Mouse (Mus musculus): ENCODE results near the gene Gmnn. TPM values are rescaled to one million over a fixed set of nuclear protein-coding genes. Genes with fewer than 3 reads are reported as not detected.
A peak's percentile ranks its signal among the peaks of the same experiment; 100 is the strongest.

Gene Gmnn
- polyA plus RNA-seq, 1 experiment from 2014 or later = 20.1 TPM

DNA sequence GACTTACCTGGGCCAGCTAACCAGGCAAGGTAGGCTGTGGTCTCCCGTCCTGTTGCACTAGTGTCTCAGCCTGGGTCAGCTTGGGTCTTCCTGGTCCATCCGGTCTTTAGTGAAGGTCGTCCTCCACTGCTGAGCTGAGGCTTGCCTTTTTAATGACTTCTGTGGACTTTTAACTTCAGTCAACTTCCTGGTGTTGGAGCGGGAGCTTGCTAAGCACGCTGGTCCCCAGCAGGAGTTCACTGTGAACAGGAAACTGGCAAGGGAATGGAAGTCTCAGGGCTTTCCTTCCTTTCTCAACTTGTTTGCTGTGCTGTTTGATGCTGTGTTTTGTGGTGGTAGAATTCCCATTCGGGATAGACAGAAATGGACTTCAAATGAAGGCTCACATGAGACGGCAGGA is 44.0 kb downstream of the Gmnn start:
- no peak for ATAC-seq
- peaks cover 11% of the 10 kb centered on the region; the same call in 1 of the 2 replicates for H3K36me3 ChIP-seq (ENCODE audit: control insufficient read depth, insufficient read depth, low read length)
- WGBS = 83% methylated on average over 7 of the region's 7 CpGs
- no peak overlapping the region for H3K9ac ChIP-seq (ENCODE audit: low read depth, low read length)
- H3K4me3 ChIP-seq (ENCODE audit: low read length) = no peak overlapping the region
- no peak overlapping the region for H3K27ac ChIP-seq (ENCODE audit: low read depth, low read length)
- no peak overlapping the region for H3K4me2 ChIP-seq (ENCODE audit: low read length)
- H3K27me3 ChIP-seq (replicated peaks; ENCODE audit: control insufficient read depth, insufficient read depth, low read length) = no peaks in the 10 kb centered on the region
- no peaks in the 10 kb centered on the region for H3K9me3 ChIP-seq (ENCODE audit: control insufficient read depth, low read length)
- peaks cover 2% of the 10 kb centered on the region; the same call in 1 of the 2 replicates for H3K4me1 ChIP-seq (ENCODE audit: control insufficient read depth, insufficient read depth, low read depth, low read length)

- ATAC-seq = no peak
- no peak overlapping the region for H3K4me2 ChIP-seq (ENCODE audit: low read length)
- no peak overlapping the region for H3K4me3 ChIP-seq (ENCODE audit: low read length)
- no peak overlapping the region for H3K27ac ChIP-seq (ENCODE audit: low read depth, low read length)
- peaks cover 11% of the 10 kb centered on the region; the same call in 1 of the 2 replicates for H3K36me3 ChIP-seq (ENCODE audit: control insufficient read depth, insufficient read depth, low read length)
- H3K9me3 ChIP-seq (ENCODE audit: control insufficient read depth, low read length) = no peaks in the 10 kb centered on the region
- H3K4me1 ChIP-seq (ENCODE audit: control insufficient read depth, insufficient read depth, low read depth, low read length) = peaks cover 2% of the 10 kb centered on the region; the same call in 1 of the 2 replicates
- H3K9ac ChIP-seq (ENCODE audit: low read depth, low read length) = no peak overlapping the region
- no peaks in the 10 kb centered on the region for H3K27me3 ChIP-seq (replicated peaks; ENCODE audit: control insufficient read depth, insufficient read depth, low read length)
- 85% methylated on average over 9 of the region's 9 CpGs for WGBS
These were observed 45.3 kb downstream of the Gmnn start for GRCm38 (mm10) chr13:24716441-24716840.

DNA sequence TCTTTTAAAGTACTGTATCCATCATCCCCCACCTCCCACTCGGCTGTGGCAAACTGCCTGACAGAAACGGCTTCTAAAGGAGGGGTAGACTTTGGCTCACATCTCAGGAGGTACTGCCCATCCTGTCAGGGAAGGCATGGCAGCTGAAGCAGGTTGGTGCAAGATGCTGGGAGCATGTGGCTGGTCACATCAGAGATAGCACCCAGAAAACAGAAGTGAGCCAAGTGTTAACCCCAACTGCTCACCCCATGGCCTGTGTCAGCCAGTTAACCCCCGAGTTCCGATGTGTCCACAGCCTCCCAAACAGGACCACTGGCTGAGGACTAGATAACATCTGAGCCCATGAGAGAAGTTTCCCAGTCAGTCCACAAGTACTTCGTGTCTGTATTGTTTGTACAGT is 46.1 kb downstream of the Gmnn start:
- Histone ChIP-seq H3K27ac (ENCODE audit: low read depth, low read length) (no peak overlapping the region), H3K36me3 (ENCODE audit: control insufficient read depth, insufficient read depth, low read length) (peaks cover 11% of the 10 kb centered on the region; the same call in 1 of the 2 replicates), H3K4me3 (ENCODE audit: low read length) (no peak overlapping the region), H3K9me3 (ENCODE audit: control insufficient read depth, low read length) (no peaks in the 10 kb centered on the region), H3K27me3 (replicated peaks; ENCODE audit: control insufficient read depth, insufficient read depth, low read length) (no peaks in the 10 kb centered on the region), H3K4me1 (ENCODE audit: control insufficient read depth, insufficient read depth, low read depth, low read length) (peaks cover 2% of the 10 kb centered on the region; the same call in 1 of the 2 replicates), H3K4me2 (ENCODE audit: low read length) (no peak overlapping the region), H3K9ac (ENCODE audit: low read depth, low read length) (no peak overlapping the region)
- no peak for ATAC-seq
- WGBS = 40% methylated on average over 5 of the region's 5 CpGs

DNA sequence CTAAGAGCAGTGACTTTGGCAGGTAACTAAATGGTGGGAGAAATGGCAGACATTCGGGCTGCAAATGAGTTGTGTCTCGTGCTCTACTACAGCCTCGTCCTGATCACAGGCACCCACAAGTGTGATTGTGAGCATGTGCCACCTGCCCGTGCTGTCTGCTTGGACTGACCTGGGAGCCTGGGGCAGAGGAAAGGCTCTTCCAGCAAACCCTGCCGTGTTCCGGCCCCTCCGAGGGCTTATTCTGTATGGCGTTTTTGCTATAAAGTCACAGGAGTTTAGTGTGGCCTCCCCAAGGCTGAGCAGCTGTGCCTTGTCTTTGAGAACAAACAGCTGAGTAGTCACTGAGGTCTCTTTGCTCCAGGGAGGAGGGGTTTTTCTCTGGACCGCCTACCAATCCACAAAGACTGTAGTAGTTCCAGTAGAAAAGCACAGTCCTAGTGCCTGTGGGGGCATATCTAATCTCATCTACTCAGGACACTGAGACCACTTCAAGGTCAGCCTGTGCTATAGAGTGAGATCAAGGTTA is 47.3 kb downstream of the Gmnn start:
- no peak overlapping the region for H3K9ac ChIP-seq (ENCODE audit: low read depth, low read length)
- WGBS = 65% methylated on average over 9 of the region's 9 CpGs
- no peak overlapping the region for H3K4me2 ChIP-seq (ENCODE audit: low read length)
- ATAC-seq = no peak
- H3K4me1 ChIP-seq (ENCODE audit: control insufficient read depth, insufficient read depth, low read depth, low read length) = peaks cover 2% of the 10 kb centered on the region; the same call in 1 of the 2 replicates
- H3K27ac ChIP-seq (ENCODE audit: low read depth, low read length) = no peak overlapping the region
- H3K36me3 ChIP-seq (ENCODE audit: control insufficient read depth, insufficient read depth, low read length) = peaks cover 11% of the 10 kb centered on the region; the same call in 1 of the 2 replicates
- no peaks in the 10 kb centered on the region for H3K9me3 ChIP-seq (ENCODE audit: control insufficient read depth, low read length)
- no peaks in the 10 kb centered on the region for H3K27me3 ChIP-seq (replicated peaks; ENCODE audit: control insufficient read depth, insufficient read depth, low read length)
- H3K4me3 ChIP-seq (ENCODE audit: low read length) = no peak overlapping the region

GRCm38 (mm10) chr13:24713434-24714000 is 48.2 kb downstream of the Gmnn start:
- H3K27ac ChIP-seq (ENCODE audit: low read depth, low read length) = no peak overlapping the region
- ATAC-seq = peak; percentile 91
- no peaks in the 10 kb centered on the region for H3K9me3 ChIP-seq (ENCODE audit: control insufficient read depth, low read length)
- peak overlapping the region; percentile 8; the same call in 1 of the 2 replicates for H3K4me3 ChIP-seq (ENCODE audit: low read length)
- H3K4me1 ChIP-seq (ENCODE audit: control insufficient read depth, insufficient read depth, low read depth, low read length) = peaks cover 2% of the 10 kb centered on the region; the same call in 1 of the 2 replicates
- H3K27me3 ChIP-seq (replicated peaks; ENCODE audit: control insufficient read depth, insufficient read depth, low read length) = no peaks in the 10 kb centered on the region
- 7% methylated on average over 16 of the region's 16 CpGs for whole genome bisulfite sequencing
- peak overlapping the region; percentile 47 for H3K4me2 ChIP-seq (ENCODE audit: low read length)
- peaks cover 11% of the 10 kb centered on the region; the same call in 1 of the 2 replicates for H3K36me3 ChIP-seq (ENCODE audit: control insufficient read depth, insufficient read depth, low read length)
- 0 out of 2 replicates have a peak overlapping the region, but pooled peaks have one; percentile 11 for H3K9ac ChIP-seq (ENCODE audit: low read depth, low read length)

DNA sequence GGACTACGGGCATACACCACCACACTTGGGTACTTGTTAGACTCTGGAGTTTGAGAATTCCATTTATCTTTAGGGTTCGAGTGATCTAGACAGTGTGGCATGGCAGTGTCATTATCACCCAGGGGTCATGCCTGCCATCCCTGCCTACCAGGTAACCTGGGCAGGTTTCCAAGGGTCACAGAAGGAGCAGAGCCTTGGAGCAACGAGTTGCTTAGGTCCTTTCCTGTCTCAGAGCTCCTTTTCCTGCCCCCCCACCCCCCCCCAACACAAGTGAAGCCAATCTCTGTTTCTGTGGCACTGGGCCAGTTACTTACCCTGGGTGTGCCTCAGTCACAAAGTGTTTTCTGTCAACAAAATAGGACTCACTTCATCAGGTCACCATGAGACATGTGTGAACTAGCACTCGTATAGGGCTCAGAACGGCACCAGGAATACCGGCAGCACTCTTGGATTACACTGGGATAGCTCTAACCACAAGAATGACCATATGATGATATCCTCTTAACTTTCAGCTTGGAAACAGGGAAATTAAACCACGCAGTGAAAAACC is 49.1 kb downstream of the Gmnn start:
- ATAC-seq = no peak
- H3K4me3 ChIP-seq (ENCODE audit: low read length) = no peak overlapping the region
- no peaks in the 10 kb centered on the region for H3K9me3 ChIP-seq (ENCODE audit: control insufficient read depth, low read length)
- no peaks in the 10 kb centered on the region for H3K27me3 ChIP-seq (replicated peaks; ENCODE audit: control insufficient read depth, insufficient read depth, low read length)
- H3K4me2 ChIP-seq (ENCODE audit: low read length) = no peak overlapping the region
- peaks cover 2% of the 10 kb centered on the region; the same call in 1 of the 2 replicates for H3K4me1 ChIP-seq (ENCODE audit: control insufficient read depth, insufficient read depth, low read depth, low read length)
- peaks cover 8% of the 10 kb centered on the region; the same call in 1 of the 2 replicates for H3K36me3 ChIP-seq (ENCODE audit: control insufficient read depth, insufficient read depth, low read length)
- no peak overlapping the region for H3K9ac ChIP-seq (ENCODE audit: low read depth, low read length)
- WGBS = 82% methylated on average over 7 of the region's 7 CpGs
- no peak overlapping the region for H3K27ac ChIP-seq (ENCODE audit: low read depth, low read length)

DNA sequence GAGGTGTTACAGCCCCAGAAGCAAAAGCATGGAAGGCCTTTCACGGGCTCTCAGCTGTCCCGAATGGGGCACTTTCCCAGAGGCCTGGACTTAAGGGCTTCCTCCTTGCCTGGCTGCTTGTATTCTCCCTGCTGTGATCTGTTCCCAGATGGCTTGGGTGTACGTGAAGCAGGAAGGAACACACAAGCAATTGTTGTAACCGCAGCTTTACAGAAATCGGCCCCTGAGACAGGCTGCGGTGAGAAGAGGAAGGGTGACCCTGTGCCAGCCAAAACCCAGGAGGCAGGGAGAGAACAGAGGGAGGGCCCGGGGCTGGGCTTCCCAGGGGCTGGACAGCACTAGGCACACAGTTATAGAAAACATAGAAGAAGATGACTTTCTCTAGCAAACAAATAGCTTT is 50.8 kb downstream of the Gmnn start:
- no peak overlapping the region for H3K4me2 ChIP-seq (ENCODE audit: low read length)
- H3K27ac ChIP-seq (ENCODE audit: low read depth, low read length) = peak overlapping the region; percentile 16; the same call in 1 of the 2 replicates

GRCm38 (mm10) chr13:24709656-24710396 is 51.9 kb downstream of the Gmnn start:
- Histone ChIP-seq H3K9me3 (ENCODE audit: control insufficient read depth, low read length) (no peaks in the 10 kb centered on the region), H3K4me1 (ENCODE audit: control insufficient read depth, insufficient read depth, low read depth, low read length) (peaks cover 2% of the 10 kb centered on the region; the same call in 1 of the 2 replicates), H3K4me3 (ENCODE audit: low read length) (no peak overlapping the region), H3K27ac (ENCODE audit: low read depth, low read length) (no peak overlapping the region), H3K9ac (ENCODE audit: low read depth, low read length) (no peak overlapping the region), H3K4me2 (ENCODE audit: low read length) (no peak overlapping the region), H3K36me3 (ENCODE audit: control insufficient read depth, insufficient read depth, low read length) (peaks cover 12% of the 10 kb centered on the region), H3K27me3 (replicated peaks; ENCODE audit: control insufficient read depth, insufficient read depth, low read length) (no peaks in the 10 kb centered on the region)
- no peak for ATAC-seq
- 67% methylated on average over 12 of the region's 12 CpGs for WGBS

More for the DNA sequence above, 50.8 kb downstream of the Gmnn start:
- WGBS = 54% methylated on average over 7 of the region's 7 CpGs
- no peaks in the 10 kb centered on the region for H3K27me3 ChIP-seq (replicated peaks; ENCODE audit: control insufficient read depth, insufficient read depth, low read length)
- no peak overlapping the region for H3K4me3 ChIP-seq (ENCODE audit: low read length)
- H3K4me1 ChIP-seq (ENCODE audit: control insufficient read depth, insufficient read depth, low read depth, low read length) = peaks cover 2% of the 10 kb centered on the region; the same call in 1 of the 2 replicates
- no peaks in the 10 kb centered on the region for H3K9me3 ChIP-seq (ENCODE audit: control insufficient read depth, low read length)
- no peak for ATAC-seq
- H3K36me3 ChIP-seq (ENCODE audit: control insufficient read depth, insufficient read depth, low read length) = peaks cover 12% of the 10 kb centered on the region; the same call in 1 of the 2 replicates
- H3K9ac ChIP-seq (ENCODE audit: low read depth, low read length) = no peak overlapping the region

DNA sequence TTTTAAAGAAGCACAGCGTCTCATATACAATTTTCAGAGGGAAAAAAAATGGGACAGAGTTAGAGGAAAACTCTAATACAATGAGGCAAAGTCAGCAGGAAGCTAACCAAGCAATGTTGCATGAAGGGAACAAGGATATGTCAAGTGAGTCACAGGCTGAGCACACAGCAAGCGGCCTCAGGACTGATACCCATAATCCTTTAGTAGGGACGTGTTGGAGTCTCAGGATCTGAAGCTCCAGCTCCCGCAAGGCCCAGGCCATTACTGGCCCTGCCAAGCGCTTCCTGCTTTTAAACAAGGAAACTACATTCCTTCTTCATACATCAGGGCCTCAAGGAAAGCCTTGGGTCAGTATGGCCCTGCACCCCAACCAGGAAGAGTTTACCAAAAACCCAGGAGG is 59.6 kb downstream of the Gmnn start:
- no peak for ATAC-seq
- H3K4me3 ChIP-seq (ENCODE audit: low read length) = no peak overlapping the region
- no peak overlapping the region for H3K4me2 ChIP-seq (ENCODE audit: low read length)
- no peak overlapping the region for H3K9ac ChIP-seq (ENCODE audit: low read depth, low read length)
- H3K36me3 ChIP-seq (ENCODE audit: control insufficient read depth, insufficient read depth, low read length) = peaks cover 15% of the 10 kb centered on the region
- H3K9me3 ChIP-seq (ENCODE audit: control insufficient read depth, low read length) = no peaks in the 10 kb centered on the region
- H3K4me1 ChIP-seq (ENCODE audit: control insufficient read depth, insufficient read depth, low read depth, low read length) = no peaks in the 10 kb centered on the region
- 81% methylated on average over 5 of the region's 5 CpGs for WGBS
- H3K27me3 ChIP-seq (replicated peaks; ENCODE audit: control insufficient read depth, insufficient read depth, low read length) = no peaks in the 10 kb centered on the region
- no peak overlapping the region for H3K27ac ChIP-seq (ENCODE audit: low read depth, low read length)
